Mouse (Mus musculus): ENCODE measurements around the gene Nsf. TPM values are rescaled to one million over a fixed set of nuclear protein-coding genes. Genes with fewer than 3 reads are reported as not detected.
A peak's percentile ranks its signal among the peaks of the same experiment; 100 is the strongest.

Nsf gene
- polyA plus RNA-seq, 1 experiment: 297 TPM

DNA sequence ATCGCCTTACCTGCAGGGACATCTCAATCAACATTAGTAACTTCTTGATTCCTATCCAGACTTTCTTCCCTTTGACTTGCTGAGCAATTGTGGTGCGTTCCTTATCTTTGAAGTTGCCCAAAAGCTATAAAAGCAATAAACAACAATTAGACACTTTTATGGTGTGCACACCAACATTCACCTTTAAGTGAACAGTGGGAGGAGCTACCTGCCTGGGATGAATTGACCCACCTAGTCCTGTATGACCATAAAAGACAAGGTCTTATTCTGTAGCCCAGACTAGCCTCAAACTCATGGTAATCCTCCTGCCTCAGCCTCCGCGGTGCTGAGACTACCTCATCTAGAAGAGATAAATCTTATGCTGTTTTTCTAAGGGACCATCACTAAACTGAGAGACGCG lies 126.7 kb downstream of the Nsf start:
- no peak overlapping the region for H3K4me3 ChIP-seq (ENCODE audit: insufficient read depth, low read depth, low read length)
- WGBS: 94% methylated on average over 6 of the region's 6 CpGs
- H3K4me1 ChIP-seq (ENCODE audit: control insufficient read depth, insufficient read depth, low read length): no peaks in the 10 kb centered on the region; the same call in 1 of the 2 replicates
- TF ChIP-seq CTCF (IDR thresholded peaks at IDR 0.05; ENCODE audit: insufficient read depth, low read depth, low read length) (no peak), POLR2A (IDR thresholded peaks at IDR 0.05; ENCODE audit: insufficient read depth, low read depth, low read length) (no peak)
- no peak overlapping the region for H3K27ac ChIP-seq (ENCODE audit: insufficient read depth, low read depth, low read length)

DNA sequence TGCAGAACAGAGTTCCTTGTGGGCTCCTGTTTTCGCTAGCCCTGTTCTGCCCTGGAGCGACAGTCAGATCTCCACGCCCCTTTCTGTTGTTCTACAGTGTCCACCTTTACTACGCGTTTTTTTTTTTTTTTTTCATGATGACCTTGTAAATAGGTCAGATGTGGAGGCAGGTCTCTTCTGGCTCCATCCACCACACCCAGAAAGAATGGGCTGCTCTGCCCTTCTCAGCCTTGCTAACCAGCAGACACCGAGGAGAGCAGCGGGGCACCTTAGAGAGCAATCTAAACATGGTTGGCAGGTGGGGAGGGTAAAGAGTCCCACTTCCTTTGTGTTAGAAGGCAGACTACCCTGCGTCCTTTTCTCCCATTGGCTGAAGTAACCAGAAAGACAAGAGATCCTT lies 137.1 kb downstream of the Nsf start:
- WGBS: 91% methylated on average over 8 of the region's 8 CpGs
- H3K27ac ChIP-seq (ENCODE audit: insufficient read depth, low read depth, low read length): no peak overlapping the region
- TF ChIP-seq POLR2A (IDR thresholded peaks at IDR 0.05; ENCODE audit: insufficient read depth, low read depth, low read length) (no peak), CTCF (IDR thresholded peaks at IDR 0.05; ENCODE audit: insufficient read depth, low read depth, low read length) (no peak)
- no peak overlapping the region for H3K4me3 ChIP-seq (ENCODE audit: insufficient read depth, low read depth, low read length)
- H3K4me1 ChIP-seq (ENCODE audit: control insufficient read depth, insufficient read depth, low read length): peaks cover 3% of the 10 kb centered on the region; the same call in 1 of the 2 replicates

DNA sequence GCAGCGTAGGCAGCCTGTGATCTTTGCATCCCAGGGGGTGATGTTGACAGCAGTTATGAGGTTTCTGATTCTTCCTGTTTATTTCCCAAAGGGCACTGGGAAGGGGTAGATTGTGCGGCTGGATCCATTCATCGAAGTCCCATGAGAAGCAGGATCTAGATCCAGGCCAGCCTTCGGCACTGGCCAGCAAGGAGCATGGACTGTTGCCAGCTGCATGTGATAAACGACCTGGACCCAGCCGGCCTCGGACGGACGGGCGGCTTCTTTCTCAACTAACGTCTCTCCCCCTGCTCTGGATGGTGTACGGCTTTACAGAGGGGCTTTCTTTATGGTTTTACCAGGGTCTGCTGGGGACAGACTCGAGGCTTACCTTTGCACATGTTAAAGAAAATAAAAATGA lies 137.9 kb downstream of the Nsf start:
- peaks cover 8% of the 10 kb centered on the region for H3K4me1 ChIP-seq (ENCODE audit: control insufficient read depth, insufficient read depth, low read length)
- no peak overlapping the region for H3K4me3 ChIP-seq (ENCODE audit: insufficient read depth, low read depth, low read length)
- H3K27ac ChIP-seq (ENCODE audit: insufficient read depth, low read depth, low read length): no peak overlapping the region
- TF ChIP-seq POLR2A (IDR thresholded peaks at IDR 0.05; ENCODE audit: insufficient read depth, low read depth, low read length): no peak
- TF ChIP-seq CTCF (IDR thresholded peaks at IDR 0.05; ENCODE audit: insufficient read depth, low read depth, low read length): no peak
- WGBS: 60% methylated on average over 13 of the region's 13 CpGs

DNA sequence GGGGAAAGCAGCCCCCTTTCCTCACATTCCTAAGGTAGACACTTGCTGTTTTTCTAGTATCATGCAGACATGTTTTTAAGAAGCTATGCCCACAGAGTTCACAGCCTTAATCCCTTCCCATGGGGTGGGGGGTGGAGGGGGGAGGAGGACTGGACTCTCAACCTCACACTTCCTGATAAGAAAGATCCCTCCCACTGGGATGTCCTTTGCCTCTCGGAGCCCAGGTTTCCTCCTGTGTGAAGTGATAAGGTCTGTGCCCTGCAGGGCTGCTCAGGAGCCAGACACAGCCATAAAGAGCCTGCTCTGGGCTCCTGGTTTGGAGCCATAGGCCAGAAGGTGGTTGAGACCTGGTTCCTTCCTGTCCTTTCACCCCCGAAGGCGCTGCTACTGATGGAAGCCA lies 139.0 kb downstream of the Nsf start:
- 70% methylated on average over 3 of the region's 3 CpGs for WGBS
- no peak overlapping the region for H3K4me3 ChIP-seq (ENCODE audit: insufficient read depth, low read depth, low read length)
- TF ChIP-seq CTCF (IDR thresholded peaks at IDR 0.05; ENCODE audit: insufficient read depth, low read depth, low read length) (no peak), POLR2A (IDR thresholded peaks at IDR 0.05; ENCODE audit: insufficient read depth, low read depth, low read length) (no peak)
- H3K27ac ChIP-seq (ENCODE audit: insufficient read depth, low read depth, low read length): no peak overlapping the region
- H3K4me1 ChIP-seq (ENCODE audit: control insufficient read depth, insufficient read depth, low read length): peaks cover 16% of the 10 kb centered on the region

DNA sequence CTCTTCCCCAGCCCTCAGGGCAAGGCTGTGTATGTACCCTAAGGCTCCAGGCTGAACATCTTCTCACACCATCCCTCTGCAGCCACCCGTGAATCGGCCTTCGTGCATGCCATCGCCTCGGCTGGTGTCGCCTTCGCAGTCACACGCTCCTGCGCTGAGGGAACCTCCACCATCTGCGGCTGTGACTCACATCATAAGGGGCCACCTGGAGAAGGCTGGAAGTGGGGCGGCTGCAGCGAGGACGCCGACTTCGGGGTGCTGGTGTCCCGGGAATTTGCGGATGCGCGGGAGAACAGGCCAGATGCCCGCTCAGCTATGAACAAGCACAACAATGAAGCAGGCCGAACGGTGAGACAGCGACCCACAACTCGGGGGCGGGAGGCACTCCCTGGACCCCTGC lies 142.6 kb downstream of the Nsf start:
- WGBS: 65% methylated on average over 25 of the region's 25 CpGs
- H3K27ac ChIP-seq (ENCODE audit: insufficient read depth, low read depth, low read length): no peak overlapping the region
- H3K4me3 ChIP-seq (ENCODE audit: insufficient read depth, low read depth, low read length): no peak overlapping the region
- peaks cover 36% of the 10 kb centered on the region for H3K4me1 ChIP-seq (ENCODE audit: control insufficient read depth, insufficient read depth, low read length)
- TF ChIP-seq CTCF (IDR thresholded peaks at IDR 0.05; ENCODE audit: insufficient read depth, low read depth, low read length): no peak
- TF ChIP-seq POLR2A (IDR thresholded peaks at IDR 0.05; ENCODE audit: insufficient read depth, low read depth, low read length): no peak

DNA sequence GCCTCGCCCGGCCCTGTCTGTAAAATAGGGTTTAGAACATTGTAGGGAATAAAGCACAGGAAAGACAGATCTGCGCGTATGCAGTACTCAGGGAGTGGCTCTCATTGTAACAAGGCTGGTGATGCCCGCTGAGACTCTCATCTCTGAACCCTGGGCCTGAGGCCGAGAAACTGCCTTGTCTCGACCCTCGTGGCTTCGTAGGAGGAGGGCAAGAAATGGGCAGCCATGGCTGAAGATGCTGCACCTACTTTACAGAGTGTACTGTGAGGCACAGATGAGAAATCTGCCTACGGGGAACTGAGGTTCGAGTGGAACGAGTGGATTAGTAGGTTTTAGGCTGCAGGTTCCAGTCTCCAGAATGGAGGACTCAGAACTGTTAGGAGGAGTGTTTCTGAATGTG lies 143.2 kb downstream of the Nsf start:
- TF ChIP-seq CTCF (IDR thresholded peaks at IDR 0.05; ENCODE audit: insufficient read depth, low read depth, low read length) (no peak), POLR2A (IDR thresholded peaks at IDR 0.05; ENCODE audit: insufficient read depth, low read depth, low read length) (no peak)
- Histone ChIP-seq H3K27ac (ENCODE audit: insufficient read depth, low read depth, low read length) (no peak overlapping the region), H3K4me1 (ENCODE audit: control insufficient read depth, insufficient read depth, low read length) (peaks cover 34% of the 10 kb centered on the region), H3K4me3 (ENCODE audit: insufficient read depth, low read depth, low read length) (peak overlapping the region; percentile 47)
- WGBS: 55% methylated on average over 12 of the region's 12 CpGs

DNA sequence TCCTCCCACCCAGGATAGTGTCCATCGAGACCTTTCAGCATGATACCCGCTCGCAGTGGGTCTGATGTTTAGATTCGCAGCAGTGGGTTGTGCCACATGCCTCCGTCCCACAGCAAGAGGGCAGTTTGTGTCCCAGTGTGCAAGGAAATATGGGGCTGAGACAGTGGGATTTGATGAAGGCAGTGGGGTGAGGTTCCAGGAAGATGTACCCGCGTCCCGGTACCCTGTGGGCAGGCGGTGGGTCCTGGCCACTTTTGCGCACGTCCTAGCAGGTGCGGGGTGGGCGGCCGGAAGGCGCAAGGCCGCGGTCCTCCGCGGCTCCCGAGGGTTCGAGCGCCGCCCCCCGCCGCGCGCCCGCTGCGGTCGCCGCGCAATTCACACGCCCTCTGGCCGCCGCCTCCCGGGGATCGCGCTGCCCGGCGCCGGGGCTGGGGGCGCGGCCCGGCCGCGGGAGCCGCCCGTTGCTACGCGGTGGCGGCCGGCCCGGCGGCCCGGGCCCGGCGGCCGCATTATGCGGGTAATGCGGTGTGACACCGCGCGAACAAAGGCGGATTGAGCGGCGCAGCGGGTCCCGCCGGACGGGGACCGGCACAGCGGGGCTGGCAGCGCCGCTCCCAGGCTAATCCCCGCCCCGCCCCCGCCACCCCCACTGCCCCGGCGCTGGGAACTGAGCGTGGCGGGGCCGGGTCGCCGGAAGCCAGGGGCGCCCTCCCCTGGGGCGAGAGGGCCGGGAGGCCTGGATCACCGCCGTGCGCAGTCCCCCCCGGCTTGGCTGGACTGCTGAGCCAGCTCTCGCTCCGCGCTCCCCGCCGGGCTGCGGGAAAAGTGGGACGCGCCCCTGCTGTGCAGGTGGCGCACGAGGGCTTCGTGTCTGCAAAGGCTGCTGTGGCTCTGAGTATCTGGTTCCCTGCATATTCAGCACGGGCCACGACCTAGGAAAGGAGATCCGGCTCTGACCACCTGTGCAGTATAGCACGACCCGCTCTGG lies 144.0 kb downstream of the Nsf start:
- peaks cover 33% of the 10 kb centered on the region for H3K4me1 ChIP-seq (ENCODE audit: control insufficient read depth, insufficient read depth, low read length)
- 6% methylated on average over 107 of the region's 107 CpGs for WGBS
- TF ChIP-seq POLR2A (IDR thresholded peaks at IDR 0.05; ENCODE audit: insufficient read depth, low read depth, low read length) (0 out of 2 replicates have a peak, but pooled peaks have one; percentile 12), CTCF (IDR thresholded peaks at IDR 0.05; ENCODE audit: insufficient read depth, low read depth, low read length) (no peak)
- no peak overlapping the region for H3K27ac ChIP-seq (ENCODE audit: insufficient read depth, low read depth, low read length)
- H3K4me3 ChIP-seq (ENCODE audit: insufficient read depth, low read depth, low read length): peak overlapping the region; percentile 47

DNA sequence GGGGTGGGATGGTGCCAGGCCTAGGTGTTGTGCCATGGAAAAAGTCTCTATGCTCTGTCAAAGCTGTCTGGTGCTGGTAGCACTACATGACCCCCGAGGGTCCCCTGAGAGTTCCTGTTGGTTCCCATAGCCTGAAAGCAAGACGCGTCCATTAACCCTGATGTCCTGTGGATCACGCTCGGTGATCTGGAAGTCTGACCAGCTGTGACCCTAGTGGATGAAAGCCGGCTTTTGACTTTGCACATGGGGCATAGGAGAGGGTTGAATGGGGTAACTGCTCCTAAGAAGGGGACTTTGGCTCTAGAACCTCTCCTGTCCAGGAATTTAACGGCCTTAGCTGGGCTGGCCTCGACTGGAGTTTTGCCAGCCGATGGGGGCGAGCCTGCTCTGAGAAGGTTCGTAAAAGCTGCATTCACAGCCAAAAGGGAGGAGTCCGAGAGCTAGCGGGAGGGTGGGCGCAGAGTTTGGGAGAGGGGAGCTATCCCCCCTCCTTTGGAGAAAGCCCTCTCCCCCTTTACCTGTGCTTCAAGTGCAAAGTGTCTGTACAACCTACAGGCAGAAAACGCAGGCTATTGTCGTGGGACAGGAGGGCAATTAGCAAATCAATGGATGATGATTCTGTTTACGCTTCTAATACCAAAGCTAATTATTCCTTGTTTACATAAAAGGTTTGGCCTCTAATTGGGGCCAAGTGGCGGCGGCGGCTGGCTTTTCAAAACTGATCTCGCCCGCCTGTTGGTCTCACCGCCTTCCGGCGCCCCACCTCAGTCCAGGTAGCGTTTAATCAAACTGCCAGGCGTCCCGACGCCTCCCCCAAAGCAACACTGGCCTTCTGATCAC lies 144.9 kb downstream of the Nsf start:
- H3K27ac ChIP-seq (ENCODE audit: insufficient read depth, low read depth, low read length): no peak overlapping the region
- no peak for TF ChIP-seq CTCF (IDR thresholded peaks at IDR 0.05; ENCODE audit: insufficient read depth, low read depth, low read length)
- TF ChIP-seq POLR2A (IDR thresholded peaks at IDR 0.05; ENCODE audit: insufficient read depth, low read depth, low read length): no peak
- H3K4me3 ChIP-seq (ENCODE audit: insufficient read depth, low read depth, low read length): peak overlapping the region; percentile 47
- WGBS: 37% methylated on average over 29 of the region's 29 CpGs
- peaks cover 37% of the 10 kb centered on the region for H3K4me1 ChIP-seq (ENCODE audit: control insufficient read depth, insufficient read depth, low read length)

Data from olfactory bulb, adult 2 months (tissue).